8 mouse cellular contexts compared by ENCODE assay signal in the genomic region with DNA sequence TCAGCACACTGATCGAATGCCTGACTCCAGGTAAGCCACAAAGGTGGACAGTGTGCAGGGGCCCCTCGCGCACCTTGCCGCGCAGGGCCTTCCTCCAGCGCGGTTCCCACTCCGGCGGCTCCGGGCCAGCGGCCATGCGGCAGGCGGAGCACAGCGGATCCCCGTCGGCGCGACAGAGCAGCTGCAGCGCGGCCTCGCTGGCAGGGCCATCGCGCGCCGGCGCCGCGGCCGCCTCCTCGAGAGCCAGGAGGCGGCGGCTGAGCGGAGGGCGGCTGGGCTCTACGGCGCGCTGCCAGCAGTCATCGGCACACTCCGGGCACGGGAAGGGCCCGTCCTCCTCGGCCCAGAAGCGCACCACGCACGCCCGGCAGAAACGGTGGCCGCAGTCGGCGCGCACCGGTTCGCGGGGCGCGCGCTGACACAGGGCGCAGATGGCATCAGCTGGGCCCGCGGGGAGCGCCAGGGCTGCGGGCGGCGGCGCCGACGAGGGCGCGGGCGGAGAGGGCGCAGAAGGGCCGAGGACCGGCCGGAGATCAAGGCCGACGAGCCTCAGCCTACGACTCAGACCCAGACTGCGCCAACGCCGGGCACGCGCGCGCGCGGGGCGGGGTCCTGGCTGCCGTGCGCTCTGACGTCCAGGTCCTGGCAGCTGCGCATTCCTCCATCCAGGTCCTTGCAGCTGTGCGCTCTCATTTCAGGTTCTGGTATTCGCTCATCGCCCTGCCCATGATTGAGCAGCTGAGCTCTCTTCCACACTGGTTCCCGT. TPM values are rescaled to one million over a fixed set of nuclear protein-coding genes. Genes with fewer than 3 reads are reported as not detected.
DNase-seq lines count a peak whose midpoint lies in the region; ATAC-seq and TF ChIP-seq lines count a peak whose summit lies in the region.

A gene (minus strand): TSS at position 595 of the 766 bp plus-strand sequence.

- peaks cover 32% of the 10 kb centered on the region for H3K79me2 ChIP-seq in C2C12 (ENCODE audit: control insufficient read depth, insufficient read depth)

- peak within 1 kb of the TSS; percentile 95 for H3K27ac ChIP-seq in heart, embryonic 12.5 days (ENCODE audit: poor library complexity, severe bottlenecking)
- H3K27ac ChIP-seq in liver, embryonic 12.5 days, result peak within 1 kb of the TSS; percentile 96
- H3K27ac ChIP-seq in stomach, embryonic 15.5 days, result peak within 1 kb of the TSS; percentile 95

- H3K4me2 ChIP-seq in heart, embryonic 12.5 days, result peak within 1 kb of the TSS; percentile 89
- peak within 1 kb of the TSS; percentile 96 for H3K4me2 ChIP-seq in liver, embryonic 12.5 days
- peak within 1 kb of the TSS; percentile 89 for H3K4me2 ChIP-seq in stomach, embryonic 15.5 days

- H3K79me3 ChIP-seq in C2C12 (ENCODE audit: low read depth), result peaks cover 18% of the 10 kb centered on the region

- H3ac ChIP-seq in C2C12 (ENCODE audit: control insufficient read depth, insufficient read length, low read depth), result peak within 1 kb of the TSS; percentile 95

- H3K9ac ChIP-seq in heart, embryonic 12.5 days, result peak within 1 kb of the TSS; percentile 97
- peak within 1 kb of the TSS; percentile 98 for H3K9ac ChIP-seq in liver, embryonic 12.5 days
- peak within 1 kb of the TSS; percentile 90 for H3K9ac ChIP-seq in stomach, embryonic 15.5 days

- H3K36me3 ChIP-seq in C2C12 (ENCODE audit: control insufficient read depth, insufficient read depth), result peaks cover 28% of the 10 kb centered on the region
- H3K36me3 ChIP-seq in erythroblast, embryonic 14.5 days (ENCODE audit: control insufficient read depth), result peaks cover 39% of the 10 kb centered on the region
- peaks cover 32% of the 10 kb centered on the region for H3K36me3 ChIP-seq in heart, embryonic 12.5 days
- H3K36me3 ChIP-seq in liver, embryonic 12.5 days, result peaks cover 36% of the 10 kb centered on the region
- peaks cover 15% of the 10 kb centered on the region for H3K36me3 ChIP-seq in stomach, embryonic 15.5 days

- TF ChIP-seq POLR2A in brain, embryonic 14.5 days (IDR thresholded peaks at IDR 0.05; ENCODE audit: borderline replicate concordance, extremely low read depth, insufficient read depth, insufficient read length, poor library complexity, severe bottlenecking), result peak; percentile 97

- under 1% methylated on average over 95 of the region's 95 CpGs for WGBS in heart, embryonic 12.5 days
- WGBS in liver, embryonic 12.5 days (ENCODE audit: insufficient replicate concordance), result under 1% methylated on average over 74 of the region's 95 CpGs
- WGBS in stomach, embryonic 15.5 days, result under 1% methylated on average over 92 of the region's 95 CpGs

- peaks cover 41% of the 10 kb centered on the region for H3K4me1 ChIP-seq in erythroblast, embryonic 14.5 days (ENCODE audit: control insufficient read depth)
- H3K4me1 ChIP-seq in heart, embryonic 12.5 days (replicated peaks), result peaks cover 20% of the 10 kb centered on the region
- H3K4me1 ChIP-seq in liver, embryonic 12.5 days, result peaks cover 37% of the 10 kb centered on the region
- peaks cover 17% of the 10 kb centered on the region for H3K4me1 ChIP-seq in stomach, embryonic 15.5 days

- H3K4me3 ChIP-seq in C2C12 (ENCODE audit: insufficient read depth, poor library complexity, severe bottlenecking), result peak within 1 kb of the TSS; percentile 97
- peak within 1 kb of the TSS; percentile 83 for H3K4me3 ChIP-seq in erythroblast, embryonic 14.5 days (replicated peaks)
- peak within 1 kb of the TSS; percentile 96 for H3K4me3 ChIP-seq in heart, embryonic 12.5 days
- H3K4me3 ChIP-seq in liver, embryonic 12.5 days, result peak within 1 kb of the TSS; percentile 85
- peak within 1 kb of the TSS; percentile 97 for H3K4me3 ChIP-seq in stomach, embryonic 15.5 days (replicated peaks)

- no peak for TF ChIP-seq CTCF in C2C12 (IDR thresholded peaks at IDR 0.05; ENCODE audit: control insufficient read depth, insufficient read depth, insufficient read length)
- no peak for TF ChIP-seq CTCF in brain, embryonic 14.5 days (IDR thresholded peaks at IDR 0.05; ENCODE audit: borderline replicate concordance, extremely low read depth, insufficient read depth, insufficient read length)

- peak; percentile 98 for DNase-seq in brain, embryonic 14.5 days (ENCODE audit: low read depth)
- DNase-seq in kidney, postnatal 10 days, result peak; percentile 95
- peak; percentile 74 to 84 for DNase-seq in natural killer cell, adult 2 months (ENCODE audit: low spot score in 2 of 2)

- H3K27me3 ChIP-seq in C2C12 (ENCODE audit: control insufficient read depth, insufficient read depth, insufficient read length), result no peaks in the 10 kb centered on the region
- peaks cover 25% of the 10 kb centered on the region for H3K27me3 ChIP-seq in erythroblast, embryonic 14.5 days (ENCODE audit: control insufficient read depth)
- H3K27me3 ChIP-seq in heart, embryonic 12.5 days (replicated peaks), result peaks cover 3% of the 10 kb centered on the region
- peaks cover 15% of the 10 kb centered on the region for H3K27me3 ChIP-seq in liver, embryonic 12.5 days (replicated peaks)
- H3K27me3 ChIP-seq in stomach, embryonic 15.5 days (replicated peaks), result no peaks in the 10 kb centered on the region

- ATAC-seq in heart, embryonic 12.5 days (ENCODE audit: insufficient number of reproducible peaks, low FRiP score), result peak; percentile 94
- peak; percentile 94 for ATAC-seq in liver, embryonic 12.5 days
- peak; percentile 97 for ATAC-seq in stomach, embryonic 15.5 days (ENCODE audit: insufficient read depth, low FRiP score, low read depth)

- H3K9me3 ChIP-seq in erythroblast, embryonic 14.5 days (ENCODE audit: control insufficient read depth, low read length), result 0 out of 2 replicates have a peak, but pooled peaks cover 2% of the 10 kb centered on the region
- H3K9me3 ChIP-seq in heart, embryonic 12.5 days (replicated peaks), result no peaks in the 10 kb centered on the region
- H3K9me3 ChIP-seq in liver, embryonic 12.5 days (replicated peaks), result no peaks in the 10 kb centered on the region
- H3K9me3 ChIP-seq in stomach, embryonic 15.5 days, result no peaks in the 10 kb centered on the region

TF ChIP-seq in C2C12, 6 proteins besides CTCF, POLR2A, EP300 and RAD21:
- no peak for TF ChIP-seq MYOG (IDR thresholded peaks at IDR 0.05; ENCODE audit: control insufficient read depth, extremely low read depth, insufficient read length)
- TF ChIP-seq MAX (IDR thresholded peaks at IDR 0.05), result peak; percentile 49
- TF ChIP-seq USF1 (IDR thresholded peaks at IDR 0.05; ENCODE audit: low read depth), result no peak
- peak; percentile 37 for TF ChIP-seq MYOD1 (IDR thresholded peaks at IDR 0.05; ENCODE audit: control insufficient read depth, insufficient read length, low read depth)

RNA-seq across cellular contexts. Expression of the gene that starts here (rescaled TPM):
- 245 TPM for polyA plus RNA-seq in C2C12 (2012; fragmentation: generic; extraction: Trizol)
- polyA plus RNA-seq in brain, embryonic 14.5 days (2012; rRNA removed), result 664 and 715 TPM in 2 replicates
- polyA plus RNA-seq in erythroblast, embryonic 14.5 days (2012), result 58.5 and 75.1 TPM in 2 replicates
- 208 and 213 TPM in 2 replicates for polyA plus RNA-seq in heart, embryonic 12.5 days (2016; fragmentation: Nextera tagmentation; extraction: Ambion mirVana)
- 200 and 207 TPM in 2 replicates for polyA plus RNA-seq in liver, embryonic 12.5 days (2016; fragmentation: Nextera tagmentation; extraction: Ambion mirVana)
- polyA plus RNA-seq in stomach, embryonic 15.5 days (2015; fragmentation: Nextera tagmentation; extraction: Ambion mirVana), result 229 and 235 TPM in 2 replicates

Comparison
In these comparisons a context has a peak if more than half of its experiments do, and no peak if none do; other contexts are left out.
1. Peak in every context shown above with its lines: DNase-seq, ATAC-seq, H3K4me3 ChIP-seq and H3K27ac ChIP-seq.